Mouse (Mus musculus): ENCODE data around the gene Clk3.

DNA sequence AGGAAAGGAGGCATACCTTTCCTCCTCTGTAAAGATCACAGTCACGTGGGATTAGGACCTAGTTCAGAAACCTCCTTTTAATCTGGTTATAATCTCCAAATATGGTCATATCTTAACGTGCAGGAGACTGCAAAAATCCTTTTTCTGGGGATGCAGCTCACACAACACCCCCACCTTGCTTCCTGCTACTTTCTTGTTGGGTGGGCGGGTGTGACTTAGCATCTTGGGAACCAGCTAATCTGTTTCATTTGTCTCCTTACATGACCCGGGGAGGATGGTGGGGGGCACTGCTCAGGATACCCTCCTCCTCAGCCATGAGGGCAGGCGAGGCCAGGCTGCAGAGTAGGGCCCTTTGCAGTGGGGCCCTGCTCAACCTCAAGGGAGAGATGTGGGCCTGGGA is 9.4 kb upstream of the Clk3 start:
- TF ChIP-seq CTCF (conservative IDR thresholded peaks at IDR 0.05; ENCODE audit: low read length) (no peak), NANOG (IDR thresholded peaks at IDR 0.05; ENCODE audit: borderline replicate concordance, low read length) (no peak)

Measured in E14TG2a.4 (cell line).